ENCODE assay signal across 23 mouse cellular contexts in the genomic region with DNA sequence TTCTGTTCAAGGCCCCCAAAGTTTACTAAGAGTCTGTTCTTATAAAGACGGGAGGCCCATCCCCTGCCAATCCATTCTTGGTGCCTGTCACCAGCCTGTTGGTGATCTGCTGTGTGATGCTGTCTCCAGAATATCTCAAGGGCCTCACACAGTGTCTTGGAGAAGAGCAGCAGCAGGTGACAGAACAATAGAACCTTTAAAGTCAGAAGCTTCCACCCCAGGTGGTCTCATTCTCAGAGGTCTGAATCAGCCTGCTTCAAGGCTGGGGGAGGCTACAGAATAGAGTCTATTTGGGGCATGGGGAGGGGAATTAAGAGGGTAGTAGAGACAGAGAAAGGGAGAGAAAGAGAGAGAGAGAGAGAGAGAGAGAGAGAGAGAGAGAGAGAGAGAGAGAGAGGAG. TPM values are rescaled to one million over a fixed set of nuclear protein-coding genes. Genes with fewer than 3 reads are reported as not detected.
A peak's percentile ranks its signal among the peaks of the same experiment; 100 is the strongest.
DNase-seq lines count a peak whose midpoint lies in the region; ATAC-seq and TF ChIP-seq lines count a peak whose summit lies in the region.
"Had no signal": no experiment of that assay in that cellular context is flagged by ENCODE, and none has a peak within 500 bp of the region (broad histone marks: within the 10 kb centered on the region; RNA-seq: fewer than 3 reads in every experiment).

No protein-coding gene starts in this region.

- no peak overlapping the region for H3K4me3 ChIP-seq in ES-Bruce4 (ENCODE audit: low read depth, low read length)
- H3K4me3 ChIP-seq: embryonic facial prominence, embryonic 10.5 days; embryonic facial prominence, embryonic 12.5 days; forebrain, embryonic 13.5 days; forebrain, embryonic 15.5 days had no signal

- TF ChIP-seq POLR2A in ES-Bruce4 (IDR thresholded peaks at IDR 0.05; ENCODE audit: insufficient read depth, low read length) = no peak

- no peak for ATAC-seq in frontal cortex, adult (ENCODE audit: low TSS enrichment)
- ATAC-seq: forebrain, embryonic 13.5 days; forebrain, embryonic 15.5 days; forebrain, postnatal 0 days had no signal

- H3K4me1 ChIP-seq in ES-Bruce4 (ENCODE audit: control insufficient read depth, insufficient read depth, low read length) = peaks cover 2% of the 10 kb centered on the region
- H3K4me1 ChIP-seq: embryonic facial prominence, embryonic 10.5 days; embryonic facial prominence, embryonic 12.5 days; forebrain, embryonic 13.5 days; forebrain, embryonic 15.5 days had no signal

- no peak for TF ChIP-seq CTCF in ES-Bruce4 (IDR thresholded peaks at IDR 0.05; ENCODE audit: low read depth, low read length)

- DNase-seq in ES-CJ7 (ENCODE audit: low read depth, low spot score) (peak; percentile 83), ZHBTc4 (ENCODE audit: low read depth, low spot score) (peak; percentile 80)
- no peak for DNase-seq in yolk sac, embryonic 10.5 days (ENCODE audit: low spot score)
- DNase-seq: adrenal gland, adult 8-10 months; adrenal gland, postnatal 14 days; adrenal gland, postnatal 36 days; cerebellum, adult 11-12 months; cerebellum, adult 2 months; cerebellum, adult 9-10 months; cerebellum, postnatal 10 days; cerebellum, postnatal 25 days; forebrain, postnatal 0 days had no signal

- TF ChIP-seq EP300 in ES-Bruce4 (IDR thresholded peaks at IDR 0.05; ENCODE audit: insufficient read depth, low read depth, low read length) = no peak

- H3K27ac ChIP-seq in ES-Bruce4 (ENCODE audit: insufficient read depth, low read length) = peak overlapping the region; percentile 72; the same call in 1 of the 2 replicates
- H3K27ac ChIP-seq: embryonic facial prominence, embryonic 10.5 days; embryonic facial prominence, embryonic 12.5 days; forebrain, embryonic 13.5 days; forebrain, embryonic 15.5 days had no signal

- no peak overlapping the region for H3K9ac ChIP-seq in ES-Bruce4 (ENCODE audit: low read depth, poor library complexity, severe bottlenecking)
- H3K9ac ChIP-seq: embryonic facial prominence, embryonic 12.5 days; forebrain, embryonic 13.5 days; forebrain, embryonic 15.5 days; forebrain, postnatal 0 days had no signal

- no peaks in the 10 kb centered on the region for H3K27me3 ChIP-seq in ES-Bruce4 (ENCODE audit: control insufficient read depth, insufficient read depth, low read length, poor library complexity, severe bottlenecking)
- H3K27me3 ChIP-seq: embryonic facial prominence, embryonic 12.5 days; forebrain, embryonic 13.5 days; forebrain, embryonic 15.5 days had no signal

- H3K36me3 ChIP-seq in ES-Bruce4 (ENCODE audit: control insufficient read depth, insufficient read depth, low read length, poor library complexity, severe bottlenecking) = no peaks in the 10 kb centered on the region
- H3K36me3 ChIP-seq: embryonic facial prominence, embryonic 10.5 days; embryonic facial prominence, embryonic 12.5 days; forebrain, embryonic 15.5 days had no signal

- H3K9me3 ChIP-seq in ES-Bruce4 (replicated peaks; ENCODE audit: control insufficient read depth, insufficient read depth, low read length, poor library complexity, severe bottlenecking) = peaks cover 4% of the 10 kb centered on the region
- H3K9me3 ChIP-seq: embryonic facial prominence, embryonic 12.5 days; forebrain, embryonic 13.5 days; forebrain, embryonic 15.5 days had no signal

RNA-seq across cellular contexts. Expression of gene Wdr20rt, which starts 18.9 kb away (rescaled TPM):
- 0.30 TPM in 1 of 2 replicates, not detected in the other for polyA plus RNA-seq in ES-Bruce4 (2011; ENCODE audit: insufficient read depth, insufficient read length, low read depth, missing spikeins)
- polyA plus RNA-seq: C2C12; cerebellum, adult 2 months; cortical plate, adult 2 months; embryonic facial prominence, embryonic 10.5 days; embryonic facial prominence, embryonic 12.5 days; embryonic facial prominence, embryonic 14.5 days; forebrain, embryonic 11.5 days; forebrain, embryonic 13.5 days; forebrain, embryonic 15.5 days; forebrain, postnatal 0 days; frontal cortex, adult 2 months had no signal

RNA-seq across cellular contexts. Expression of gene Mis18bp1, which starts 34.0 kb away (rescaled TPM):
- polyA plus RNA-seq in ES-Bruce4 (2011; ENCODE audit: insufficient read depth, insufficient read length, low read depth, missing spikeins) = 109 and 112 TPM in 2 replicates
